In genomic region chr6:83427968-83428731, GRCm38 (mm10) we compare ENCODE assay signal across 8 mouse cellular contexts. TPM values are rescaled to one million over a fixed set of nuclear protein-coding genes. Genes with fewer than 3 reads are reported as not detected.
A peak's percentile ranks its signal among the peaks of the same experiment; 100 is the strongest.
DNase-seq lines count a peak whose midpoint lies in the region; ATAC-seq lines count a peak whose summit lies in the region.
"Had no signal": no experiment of that assay in that cellular context is flagged by ENCODE, and none has a peak within 500 bp of the region (broad histone marks: within the 10 kb centered on the region; RNA-seq: fewer than 3 reads in every experiment).

No protein-coding gene starts in this region.

- no peak overlapping the region for H3K4me3 ChIP-seq in embryonic facial prominence, embryonic 11.5 days (ENCODE audit: low read depth, low read length)
- H3K4me3 ChIP-seq in heart, embryonic 14.5 days (ENCODE audit: control insufficient read depth in 1 of 2, insufficient read depth in 1 of 2, low read depth in 1 of 2, low read length in 2 of 2): no peak overlapping the region

- peak; percentile 27; the same call in 1 of the 2 replicates for ATAC-seq in embryonic facial prominence, embryonic 11.5 days (replicated peaks; ENCODE audit: insufficient number of reproducible peaks, low FRiP score, low TSS enrichment, low read depth)
- no peak for ATAC-seq in heart, embryonic 14.5 days (ENCODE audit: insufficient number of reproducible peaks, insufficient read depth, low FRiP score, low read depth)
- 0 out of 2 replicates have a peak, but pooled peaks have one; percentile 30 for ATAC-seq in megakaryocyte, adult 5-6 weeks (ENCODE audit: poor library complexity, severe bottlenecking)

- no peaks in the 10 kb centered on the region for H3K27me3 ChIP-seq in embryonic facial prominence, embryonic 11.5 days (ENCODE audit: control insufficient read depth, insufficient read depth, low read length)
- H3K27me3 ChIP-seq in heart, embryonic 14.5 days (ENCODE audit: control insufficient read depth, insufficient read depth, low read length): no peaks in the 10 kb centered on the region

- peaks cover 3% of the 10 kb centered on the region; the same call in 1 of the 2 replicates for H3K4me1 ChIP-seq in embryonic facial prominence, embryonic 11.5 days (ENCODE audit: control insufficient read depth, insufficient read depth, low read length)
- peaks cover 21 to 52% of the 10 kb centered on the region in 2 experiments for H3K4me1 ChIP-seq in heart, embryonic 14.5 days (ENCODE audit: control insufficient read depth in 2 of 2, insufficient read depth in 2 of 2, low read length in 2 of 2)

- H3K36me3 ChIP-seq in embryonic facial prominence, embryonic 11.5 days (replicated peaks; ENCODE audit: control insufficient read depth, insufficient read depth, low read depth, low read length): no peaks in the 10 kb centered on the region; the same call in 1 of the 2 replicates
- peaks cover 39% of the 10 kb centered on the region for H3K36me3 ChIP-seq in heart, embryonic 14.5 days (ENCODE audit: control insufficient read depth, insufficient read depth, low read length)

- whole genome bisulfite sequencing in embryonic facial prominence, embryonic 11.5 days: 64% methylated on average over 5 of the region's 5 CpGs
- 19% methylated on average over 5 of the region's 5 CpGs for WGBS in heart, embryonic 14.5 days

- DNase-seq in CD4-positive helper T cell, adult 2 months (ENCODE audit: low read depth, low spot score): peak; percentile 43
- peak; percentile 86 for DNase-seq in MN1 (ENCODE audit: low spot score)
- no peak for DNase-seq in embryonic facial prominence, embryonic 11.5 days (ENCODE audit: low spot score)
- peak; percentile 51 to 66 for DNase-seq in kidney, postnatal 4 days
- no peak for DNase-seq in embryo, embryonic 9.5 days (ENCODE audit: extremely low spot score)

- H3K9ac ChIP-seq in embryonic facial prominence, embryonic 11.5 days (replicated peaks; ENCODE audit: low read length): no peak overlapping the region
- peak overlapping the region; percentile 41; the same call in 1 of the 2 replicates for H3K9ac ChIP-seq in heart, embryonic 14.5 days (ENCODE audit: low read length)
- H3K9ac ChIP-seq: liver, embryonic 14.5 days had no signal

- no peak overlapping the region for H3K4me2 ChIP-seq in embryonic facial prominence, embryonic 11.5 days (ENCODE audit: low read depth, low read length)
- H3K4me2 ChIP-seq in heart, embryonic 14.5 days (ENCODE audit: low read length): peak overlapping the region; percentile 21; the same call in 1 of the 2 replicates

- H3K27ac ChIP-seq in embryonic facial prominence, embryonic 11.5 days (replicated peaks; ENCODE audit: low read depth, low read length): no peak overlapping the region
- H3K27ac ChIP-seq in heart, embryonic 14.5 days (replicated peaks in 1 of 2; ENCODE audit: control insufficient read depth in 1 of 2, insufficient read depth in 1 of 2, low read depth in 2 of 2, low read length in 2 of 2): peak overlapping the region; percentile 3 to 49; a peak in 3 of 4 replicates
- H3K27ac ChIP-seq: liver, embryonic 14.5 days had no signal

- H3K9me3 ChIP-seq in embryonic facial prominence, embryonic 11.5 days (replicated peaks; ENCODE audit: control insufficient read depth, low read length): no peaks in the 10 kb centered on the region
- H3K9me3 ChIP-seq in heart, embryonic 14.5 days (ENCODE audit: control insufficient read depth, low read length): no peaks in the 10 kb centered on the region

RNA-seq across cellular contexts. Expression of gene Tet3, which starts 30.7 kb away (rescaled TPM):
- polyA plus RNA-seq in embryonic facial prominence, embryonic 11.5 days (2014; fragmentation: Nextera tagmentation; extraction: Ambion mirVana): 24.3 and 27.9 TPM in 2 replicates
- 22.8 and 28.9 TPM in 2 replicates for polyA plus RNA-seq in heart, embryonic 14.5 days (2014; fragmentation: Nextera tagmentation; extraction: Ambion mirVana)
- total RNA-seq in megakaryocyte, adult 5-6 weeks (2015): 36.1 and 36.2 TPM in 2 replicates
- 15.8 and 23.1 TPM in 2 replicates for total RNA-seq in megakaryocyte, adult 5-6 weeks (2017)

Comparison
In these comparisons a context has a peak if more than half of its experiments do, and no peak if none do; other contexts are left out.
1. DNase-seq: peak in CD4-positive helper T cell, adult 2 months (single experiment), MN1 (single experiment) and kidney, postnatal 4 days (2 of 2); none in embryonic facial prominence, embryonic 11.5 days (single experiment) and embryo, embryonic 9.5 days (single experiment).